Mouse (Mus musculus) urinary bladder, postnatal 14 days (tissue): ENCODE measurements at regions not wholly inside any gene's neighbourhood (a gene's known extent, or its start where the extent isn't known, plus 50 kb on each side); places are given as distances from the start of the nearest gene placed in this dataset.
"Not testable (repeated sequence)": the region's sequence is repeated elsewhere in the genome, so short reads cannot be mapped to it uniquely, and the experiment has no call there.

Source experiments
- DNase-seq: peaks from one replicate; pipeline ENCODE4 v3.0.0; 2021; ENCODE audit warnings: low spot score

- no peak for DNase-seq
Measured at GRCm38 (mm10) chr5:91892338-91892737, 70.5 kb downstream of the Rchy1 start.

- DNase-seq, result no peak
Measured at GRCm38 (mm10) chr5:91881771-91882170, 81.1 kb downstream of the Rchy1 start.

GRCm38 (mm10) chr5:91880231-91880630, 82.6 kb downstream of the Rchy1 start:
- no peak for DNase-seq

- no peak for DNase-seq
Measured at GRCm38 (mm10) chr5:91878627-91879026, 84.2 kb downstream of the Rchy1 start.

- DNase-seq, result no peak
Measured at GRCm38 (mm10) chr5:91876682-91877031, 86.2 kb downstream of the Rchy1 start.

GRCm38 (mm10) chr5:91875875-91876681, 86.8 kb downstream of the Rchy1 start:
- no peak for DNase-seq

- no peak for DNase-seq
Measured at GRCm38 (mm10) chr5:91872816-91873215, 90.1 kb downstream of the Rchy1 start.

GRCm38 (mm10) chr5:91869791-91870190, 93.1 kb downstream of the Rchy1 start:
- DNase-seq, result no peak

GRCm38 (mm10) chr5:91866184-91866583, 96.7 kb downstream of the Rchy1 start:
- no peak for DNase-seq

GRCm38 (mm10) chr5:91865365-91865764, 97.5 kb downstream of the Rchy1 start:
- no peak for DNase-seq

GRCm38 (mm10) chr5:91862843-91863242, 100.0 kb downstream of the Rchy1 start:
- no peak for DNase-seq

- DNase-seq, result no peak
Measured at GRCm38 (mm10) chr5:91862243-91862642, 100.6 kb downstream of the Rchy1 start.

- DNase-seq, result peak; percentile 42
Measured at GRCm38 (mm10) chr5:91861440-91862187, 101.3 kb downstream of the Rchy1 start.

GRCm38 (mm10) chr5:91860489-91860888, 102.4 kb downstream of the Rchy1 start:
- no peak for DNase-seq

- DNase-seq, result no peak
Measured at GRCm38 (mm10) chr5:91852330-91852729, 110.5 kb downstream of the Rchy1 start.

GRCm38 (mm10) chr5:91850862-91851569, 111.9 kb downstream of the Rchy1 start:
- DNase-seq, result not testable (repeated sequence)

- DNase-seq, result no peak
Measured at GRCm38 (mm10) chr5:91850440-91850839, 112.4 kb downstream of the Rchy1 start.

GRCm38 (mm10) chr5:91849533-91849932, 113.3 kb downstream of the Rchy1 start:
- no peak for DNase-seq

- DNase-seq, result no peak
Measured at GRCm38 (mm10) chr5:91849114-91849513, 113.8 kb downstream of the Rchy1 start.

- DNase-seq, result no peak
Measured at GRCm38 (mm10) chr5:91848528-91848927, 114.3 kb downstream of the Rchy1 start.

GRCm38 (mm10) chr5:91843044-91843443, 119.8 kb downstream of the Rchy1 start:
- no peak for DNase-seq

GRCm38 (mm10) chr5:91841066-91841465, 121.8 kb downstream of the Rchy1 start:
- no peak for DNase-seq

- DNase-seq, result no peak
Measured at GRCm38 (mm10) chr5:91828481-91828880, 134.4 kb downstream of the Rchy1 start.
